Mouse (Mus musculus) neutrophil, adult 83 days (primary cell): ENCODE results near the gene Hist1h2ad. TPM values are rescaled to one million over a fixed set of nuclear protein-coding genes. Genes with fewer than 3 reads are reported as not detected.

Experiments used
- total RNA-seq, 2 experiments: library from RNA; stranded (reverse); gene quantifications; one replicate each; pipeline ENCODE4 v1.2.4; 2023

Hist1h2ad gene
- total RNA-seq: 100 to 1,000 TPM; 234 to 256 TPM

DNA sequence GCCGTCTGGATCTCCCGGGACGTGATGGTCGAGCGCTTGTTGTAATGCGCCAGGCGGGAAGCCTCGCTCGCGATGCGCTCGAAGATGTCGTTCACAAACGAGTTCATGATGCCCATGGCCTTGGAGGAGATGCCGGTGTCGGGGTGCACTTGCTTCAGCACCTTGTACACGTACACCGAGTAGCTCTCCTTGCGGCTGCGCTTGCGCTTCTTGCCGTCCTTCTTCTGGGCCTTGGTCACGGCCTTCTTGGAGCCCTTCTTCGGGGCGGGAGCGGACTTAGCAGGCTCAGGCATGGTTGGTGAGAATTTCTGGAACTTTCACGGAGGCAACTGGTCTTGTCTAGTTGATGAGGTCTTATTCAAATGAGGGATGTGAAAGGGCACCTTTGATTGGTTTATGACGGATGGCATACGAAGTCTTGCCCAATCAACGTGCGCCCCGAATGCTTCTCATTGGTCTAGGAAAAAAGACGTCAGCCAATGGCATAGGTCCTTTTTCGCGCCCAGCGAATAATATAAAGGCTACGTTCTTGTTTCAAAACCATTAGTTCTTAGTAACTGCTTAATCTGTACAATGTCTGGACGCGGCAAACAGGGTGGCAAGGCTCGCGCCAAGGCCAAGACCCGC lies at the start of gene Hist1h2ad, which contains the start of gene Hist1h2bf:
Gene Hist1h2ad (plus strand): TSS at position 484 of the 627 bp plus-strand sequence.
Gene Hist1h2bf (minus strand): TSS at position 299 of the 627 bp plus-strand sequence.

DNA sequence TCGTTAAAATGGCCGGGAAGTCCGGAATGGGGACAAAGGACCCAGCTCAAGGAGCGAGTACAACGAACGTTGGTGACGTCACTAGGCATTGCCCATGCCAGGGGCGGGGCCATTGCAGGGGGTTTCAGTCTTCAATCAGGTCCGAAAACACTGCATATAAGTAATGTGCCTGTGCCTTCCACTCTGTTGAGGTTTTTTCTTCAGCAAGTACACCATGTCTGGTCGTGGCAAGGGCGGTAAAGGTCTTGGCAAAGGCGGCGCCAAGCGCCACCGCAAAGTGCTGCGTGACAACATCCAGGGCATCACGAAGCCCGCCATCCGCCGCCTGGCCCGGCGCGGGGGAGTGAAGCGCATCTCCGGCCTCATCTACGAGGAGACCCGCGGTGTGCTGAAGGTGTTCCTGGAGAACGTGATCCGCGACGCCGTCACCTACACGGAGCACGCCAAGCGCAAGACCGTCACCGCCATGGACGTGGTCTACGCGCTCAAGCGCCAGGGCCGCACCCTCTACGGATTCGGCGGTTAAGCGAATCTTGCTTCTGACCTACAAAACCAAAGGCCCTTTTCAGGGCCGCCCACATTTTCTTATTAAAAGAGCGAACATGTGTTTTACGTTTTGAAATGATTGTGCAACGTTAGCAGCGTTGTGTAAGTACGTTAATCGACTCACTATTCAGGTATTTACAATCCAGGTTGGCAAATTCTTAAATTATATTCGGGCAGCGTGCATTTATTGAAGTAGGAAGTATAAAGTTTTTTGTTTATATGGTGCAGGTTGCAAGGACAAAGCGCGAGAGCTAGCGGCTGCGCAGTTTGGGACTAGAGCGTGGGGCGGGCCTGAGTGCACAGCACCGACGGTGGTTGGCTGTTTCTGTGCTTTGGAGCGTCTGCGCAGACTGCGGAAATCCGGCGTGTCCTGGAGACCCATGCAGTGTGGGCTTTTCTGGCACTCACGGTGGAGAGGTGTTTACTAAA lies 43.0 kb upstream of the Hist1h2ad start, which contains the start of gene Hist1h4h:
Gene Hist1h4h (plus strand): TSS at position 150 of the 975 bp plus-strand sequence.

GRCm38 (mm10) chr13:23533560-23534367 lies 40.4 kb upstream of the Hist1h2ad start, which contains the start of gene Hist1h2af:
Hist1h2af (plus strand) TSS chr13:23533906.

DNA sequence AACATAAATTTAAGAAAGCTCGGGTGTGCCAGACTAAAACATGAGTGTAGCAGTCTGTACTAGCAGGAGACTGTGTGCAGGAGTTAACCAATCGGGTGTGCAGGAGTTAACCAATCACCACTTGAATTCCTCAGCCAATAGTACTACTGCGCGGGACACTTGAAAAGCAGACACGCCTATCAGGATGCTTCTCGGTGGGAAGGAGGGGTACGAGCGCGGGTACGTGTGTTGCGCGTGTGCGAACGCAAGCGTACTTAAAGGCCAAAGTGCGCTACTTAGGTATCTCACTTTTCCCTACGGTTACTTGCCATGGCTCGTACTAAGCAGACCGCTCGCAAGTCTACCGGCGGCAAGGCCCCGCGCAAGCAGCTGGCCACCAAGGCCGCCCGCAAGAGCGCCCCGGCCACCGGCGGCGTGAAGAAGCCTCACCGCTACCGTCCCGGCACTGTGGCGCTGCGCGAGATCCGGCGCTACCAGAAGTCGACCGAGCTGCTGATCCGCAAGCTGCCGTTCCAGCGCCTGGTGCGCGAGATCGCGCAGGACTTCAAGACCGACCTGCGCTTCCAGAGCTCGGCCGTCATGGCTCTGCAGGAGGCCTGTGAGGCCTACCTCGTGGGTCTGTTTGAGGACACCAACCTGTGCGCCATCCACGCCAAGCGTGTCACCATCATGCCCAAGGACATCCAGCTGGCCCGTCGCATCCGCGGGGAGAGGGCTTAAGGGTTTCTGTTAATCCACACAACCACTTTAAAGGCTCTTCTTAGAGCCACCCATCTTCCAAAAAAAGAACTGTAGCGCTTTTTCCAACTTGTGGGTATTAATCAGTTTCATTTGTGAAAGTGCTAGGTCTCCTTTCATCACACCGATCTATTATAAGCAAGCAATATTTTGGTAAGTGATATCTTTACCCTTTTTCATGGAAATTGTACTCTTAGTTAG lies 38.8 kb upstream of the Hist1h2ad start, which contains the start of gene Hist1h3g:
Gene Hist1h3g (plus strand): TSS at position 286 of the 939 bp plus-strand sequence.

DNA sequence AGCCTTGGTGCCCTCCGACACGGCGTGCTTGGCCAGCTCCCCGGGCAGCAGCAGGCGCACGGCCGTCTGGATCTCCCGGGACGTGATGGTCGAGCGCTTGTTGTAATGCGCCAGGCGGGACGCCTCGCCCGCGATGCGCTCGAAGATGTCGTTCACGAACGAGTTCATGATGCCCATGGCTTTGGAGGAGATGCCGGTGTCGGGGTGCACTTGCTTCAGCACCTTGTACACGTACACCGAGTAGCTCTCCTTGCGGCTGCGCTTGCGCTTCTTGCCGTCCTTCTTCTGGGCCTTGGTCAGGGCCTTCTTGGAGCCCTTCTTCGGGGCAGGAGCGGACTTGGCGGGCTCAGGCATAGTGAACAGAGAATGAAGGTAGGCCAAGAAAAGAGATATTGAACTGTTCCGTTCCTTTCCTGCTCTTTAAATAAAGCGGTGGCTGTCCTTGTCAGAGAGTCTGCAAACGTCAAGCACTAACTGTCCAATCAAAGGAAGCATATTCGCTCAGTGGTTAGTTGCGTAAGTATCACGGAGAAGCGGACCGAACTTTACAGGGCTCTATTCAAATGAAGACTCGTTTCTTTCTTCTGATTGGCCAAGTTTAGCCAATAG lies 31.1 kb upstream of the Hist1h2ad start, which contains the start of gene Hist1h2bh:
Gene Hist1h2bh (minus strand): TSS at position 394 of the 609 bp plus-strand sequence.

DNA sequence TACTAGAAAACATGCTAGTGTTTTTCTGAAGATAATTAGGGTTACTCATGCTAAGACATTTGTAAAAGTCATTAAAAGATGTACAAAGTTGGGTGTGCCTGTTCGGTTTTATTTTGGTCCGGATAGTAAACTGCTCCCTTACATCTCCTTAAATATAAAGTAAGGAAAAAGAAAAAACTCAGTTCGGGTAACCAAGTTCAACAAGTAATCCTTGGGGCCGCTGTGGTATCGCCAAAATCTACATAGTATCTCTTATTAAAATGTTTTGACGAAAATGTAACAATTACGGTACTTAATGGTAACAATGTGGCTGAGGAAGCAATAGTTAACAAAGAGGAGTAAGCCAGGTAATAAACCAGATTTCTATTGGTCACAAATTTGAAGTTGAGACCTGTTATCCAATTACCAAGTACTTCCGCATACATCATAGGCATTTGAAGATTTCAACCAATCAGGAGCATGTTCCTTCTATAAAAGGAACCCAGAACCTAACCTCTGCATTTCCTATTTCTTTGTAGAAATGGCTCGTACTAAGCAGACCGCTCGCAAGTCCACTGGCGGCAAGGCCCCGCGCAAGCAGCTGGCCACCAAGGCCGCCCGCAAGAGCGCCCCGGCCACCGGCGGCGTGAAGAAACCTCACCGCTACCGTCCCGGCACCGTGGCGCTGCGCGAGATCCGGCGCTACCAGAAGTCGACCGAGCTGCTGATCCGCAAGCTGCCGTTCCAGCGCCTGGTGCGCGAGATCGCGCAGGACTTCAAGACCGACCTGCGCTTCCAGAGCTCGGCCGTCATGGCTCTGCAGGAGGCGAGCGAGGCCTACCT lies 30.0 kb upstream of the Hist1h2ad start, which contains the start of gene Hist1h3f:
Gene Hist1h3f (plus strand): TSS at position 88 of the 822 bp plus-strand sequence.

DNA sequence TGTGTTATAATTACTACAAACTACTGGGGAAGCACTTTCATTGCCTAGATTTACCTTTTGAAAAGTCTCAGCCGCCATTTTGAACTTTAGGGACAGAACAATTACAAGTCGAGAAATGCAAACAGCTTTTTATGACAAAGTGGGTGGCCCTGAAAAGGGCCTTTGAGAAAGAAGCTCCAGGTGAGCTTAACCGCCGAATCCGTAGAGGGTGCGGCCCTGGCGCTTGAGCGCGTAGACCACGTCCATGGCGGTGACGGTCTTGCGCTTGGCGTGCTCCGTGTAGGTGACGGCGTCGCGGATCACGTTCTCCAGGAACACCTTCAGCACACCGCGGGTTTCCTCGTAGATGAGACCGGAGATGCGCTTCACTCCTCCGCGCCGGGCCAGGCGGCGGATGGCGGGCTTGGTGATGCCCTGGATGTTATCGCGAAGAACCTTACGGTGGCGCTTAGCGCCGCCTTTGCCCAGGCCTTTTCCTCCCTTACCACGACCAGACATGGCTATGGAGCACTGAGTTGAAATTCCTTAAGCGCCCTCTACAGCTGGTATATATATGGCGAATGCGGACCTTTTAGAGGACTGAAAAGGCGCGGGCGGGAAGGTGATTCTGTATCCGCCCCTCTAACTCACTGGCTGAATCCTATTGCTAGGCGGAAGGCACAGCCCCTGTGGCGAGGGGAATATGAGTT lies 22.9 kb upstream of the Hist1h2ad start, which contains the start of gene Hist1h4f:
Gene Hist1h4f (minus strand): TSS at position 503 of the 689 bp plus-strand sequence.

DNA sequence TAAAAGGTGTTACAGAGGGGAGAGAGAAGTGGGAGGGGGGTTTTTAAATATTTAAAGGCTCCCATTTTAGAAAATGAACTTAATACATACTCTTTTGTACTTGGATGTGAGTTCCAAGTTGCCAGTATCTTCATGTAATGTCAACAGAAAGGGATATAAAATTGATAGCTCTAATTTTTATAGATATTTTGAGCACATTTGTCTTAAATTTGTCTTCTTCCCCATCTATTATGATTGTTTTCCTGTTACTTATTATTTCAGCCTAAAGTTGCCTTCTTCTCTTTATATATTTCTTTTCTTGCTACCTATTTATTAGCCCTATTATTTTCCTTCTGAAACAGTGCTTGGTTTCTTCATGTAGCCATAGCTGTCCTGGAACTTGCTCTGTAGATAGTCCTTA lies 21.2 kb upstream of the Hist1h2ad start, which contains the start of gene Hist1h1d:
Gene Hist1h1d (plus strand): TSS at position 301 of the 400 bp plus-strand sequence.

GRCm38 (mm10) chr13:23561883-23562659 lies 12.1 kb upstream of the Hist1h2ad start, which contains the start of gene Hist1h3e:
Hist1h3e (minus strand) TSS chr13:23562369.

GRCm38 (mm10) chr13:23571022-23571503 lies 3.1 kb upstream of the Hist1h2ad start, which contains the start of the genes Hist1h2ae and Hist1h2bg:
Hist1h2ae (minus strand) TSS chr13:23571220.
Hist1h2bg (plus strand) TSS chr13:23571396.

DNA sequence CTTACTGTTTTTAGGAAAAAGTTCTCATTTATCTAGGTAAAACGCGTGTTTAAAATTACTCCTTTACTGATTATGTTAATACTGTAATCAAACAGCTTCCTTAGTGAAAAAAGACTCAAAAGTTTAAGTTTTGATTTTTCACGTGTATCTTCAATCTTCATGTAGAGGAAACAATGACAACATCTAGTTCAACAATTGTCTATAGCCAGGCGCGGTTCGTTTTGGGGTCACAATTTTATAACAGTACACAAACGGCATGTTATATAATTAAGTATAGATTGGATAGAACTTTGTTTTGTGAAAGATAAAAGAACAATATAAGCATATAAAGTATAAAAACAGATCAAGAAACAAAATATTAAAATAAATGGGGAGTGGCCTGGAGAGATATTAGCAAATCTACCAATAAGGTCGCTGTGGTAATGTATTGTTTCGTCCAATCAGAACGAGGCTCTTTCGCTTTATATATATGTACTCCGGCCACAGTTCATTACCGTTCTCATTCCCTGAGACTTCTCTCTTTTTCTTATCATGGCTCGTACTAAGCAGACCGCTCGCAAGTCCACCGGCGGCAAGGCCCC lies 1.2 kb downstream of the Hist1h2ad start, which contains the start of gene Hist1h3d:
Gene Hist1h3d (plus strand): TSS at position 493 of the 581 bp plus-strand sequence.

DNA sequence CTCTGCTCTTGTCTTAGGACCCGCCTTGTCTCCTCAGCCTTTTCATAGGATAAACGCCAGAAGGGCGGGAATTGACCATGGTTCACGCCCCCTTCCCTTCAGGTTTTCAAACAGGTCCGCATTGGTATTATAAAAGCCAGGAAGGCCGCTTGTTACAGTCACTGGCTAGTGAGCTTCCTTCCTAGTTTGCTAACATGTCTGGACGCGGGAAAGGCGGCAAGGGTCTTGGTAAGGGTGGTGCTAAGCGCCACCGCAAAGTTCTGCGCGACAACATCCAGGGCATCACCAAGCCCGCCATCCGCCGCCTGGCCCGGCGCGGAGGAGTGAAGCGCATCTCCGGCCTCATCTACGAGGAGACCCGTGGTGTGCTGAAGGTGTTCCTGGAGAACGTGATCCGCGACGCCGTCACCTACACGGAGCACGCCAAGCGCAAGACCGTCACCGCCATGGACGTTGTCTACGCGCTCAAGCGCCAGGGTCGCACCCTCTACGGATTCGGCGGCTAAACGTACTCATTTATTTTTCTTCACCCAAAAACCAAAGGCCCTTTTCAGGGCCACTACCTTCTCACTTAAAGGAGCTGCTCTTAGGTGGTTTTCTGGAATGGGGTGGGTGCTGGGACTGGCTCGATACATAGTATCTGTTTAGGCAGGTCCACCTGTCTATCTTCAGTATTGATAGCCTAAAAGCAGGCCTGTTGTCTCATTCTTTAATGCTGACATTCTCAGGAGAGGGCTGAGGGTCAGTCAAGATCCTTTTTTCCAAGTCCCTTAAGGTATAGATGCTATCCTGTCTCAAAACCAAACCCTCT lies 7.4 kb downstream of the Hist1h2ad start, which contains the start of gene Hist1h4d:
Gene Hist1h4d (plus strand): TSS at position 191 of the 811 bp plus-strand sequence.

DNA sequence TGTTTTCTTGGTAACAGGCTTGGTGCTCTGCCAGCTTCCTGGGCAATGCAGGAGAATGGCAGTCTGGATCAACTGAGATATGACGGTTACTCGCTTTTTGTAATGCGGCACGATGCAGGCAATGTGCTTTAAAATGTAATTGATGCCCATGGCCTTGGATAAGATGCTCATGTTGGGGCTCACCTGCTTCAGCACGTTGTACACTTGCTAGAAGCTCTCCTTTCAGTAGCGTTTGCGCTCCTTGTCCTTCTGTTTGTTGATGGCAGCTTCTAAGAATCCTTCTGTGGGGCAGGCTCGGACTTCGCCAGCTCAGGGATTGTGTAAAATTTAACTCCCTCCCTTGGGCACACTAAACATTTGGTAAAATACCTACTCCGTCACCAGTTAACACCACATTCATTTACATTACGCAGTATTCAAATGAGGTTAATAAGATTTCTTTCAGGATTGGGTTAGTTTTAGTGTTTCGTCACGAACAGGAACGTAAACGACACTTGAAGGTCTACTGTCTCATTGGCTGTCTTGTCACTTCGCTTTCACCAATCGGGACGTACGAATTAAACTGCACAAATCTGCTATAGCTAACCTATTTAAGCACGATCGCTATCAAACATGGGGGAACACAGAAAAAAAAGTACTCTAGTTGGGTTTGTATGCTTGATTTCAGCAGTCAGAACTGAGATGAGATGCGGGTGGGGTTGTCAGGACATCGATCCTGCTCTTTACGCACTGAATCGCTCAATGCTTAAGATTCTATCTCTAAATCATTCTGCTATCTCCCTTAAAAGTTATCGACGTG lies 46.8 kb downstream of the Hist1h2ad start, which contains the start of gene Hist1h2be:
Gene Hist1h2be (minus strand): TSS at position 392 of the 799 bp plus-strand sequence.

DNA sequence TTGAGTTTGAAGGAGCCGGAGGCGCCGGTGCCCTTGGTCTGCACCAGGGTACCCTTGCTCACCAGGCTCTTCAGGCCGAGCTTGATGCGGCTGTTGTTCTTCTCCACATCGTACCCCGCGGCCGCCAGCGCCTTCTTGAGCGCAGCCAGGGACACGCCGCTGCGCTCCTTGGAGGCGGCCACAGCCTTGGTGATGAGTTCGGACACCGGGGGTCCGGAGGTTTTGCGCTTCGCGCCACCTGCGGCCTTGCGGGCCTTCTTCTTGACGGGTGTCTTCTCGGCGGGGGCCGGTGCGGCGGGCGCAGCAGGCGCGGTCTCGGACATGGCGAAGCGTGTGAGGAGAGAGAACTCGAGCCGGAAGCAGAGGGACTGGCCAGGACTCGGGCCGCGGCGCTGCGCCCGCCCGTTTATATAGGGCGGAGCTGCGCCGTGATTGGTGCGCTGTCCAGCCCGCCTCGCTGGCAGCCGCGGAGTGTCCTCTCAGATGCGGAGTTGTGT lies 48.0 kb downstream of the Hist1h2ad start, which contains the start of gene Hist1h1e:
Gene Hist1h1e (minus strand): TSS at position 384 of the 497 bp plus-strand sequence.

